Mouse (Mus musculus): Measurements from ENCODE around the gene Abo.

DNA sequence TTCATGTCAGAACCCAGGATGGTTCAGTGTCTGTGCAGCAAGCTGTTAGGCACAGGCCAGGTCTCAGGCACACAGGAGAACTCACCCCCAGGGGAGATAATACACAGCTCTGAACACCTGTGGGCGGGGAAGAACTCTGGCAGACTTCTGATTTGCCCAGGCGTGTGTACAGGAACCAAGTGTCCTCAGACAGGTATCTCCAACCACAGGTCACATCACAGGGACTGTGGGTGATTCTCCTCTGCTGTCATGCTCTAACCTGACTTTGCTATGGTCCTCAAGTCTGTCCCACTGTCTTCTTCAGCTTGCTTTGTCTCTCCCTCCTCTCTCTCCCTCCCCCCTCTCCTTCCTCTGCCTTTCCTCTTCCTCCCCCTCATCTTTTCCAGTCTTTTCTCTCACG lies at the start of gene Abo:
- TF ChIP-seq POLR2A (IDR thresholded peaks at IDR 0.05; ENCODE audit: low read depth, low read length) (no peak), CTCF (conservative IDR thresholded peaks at IDR 0.05; ENCODE audit: insufficient read depth, insufficient read length, low read depth, low read length) (no peak)
